Mouse (Mus musculus) liver, embryonic 14.5 days (tissue): ENCODE measurements around the gene Nsg2. TPM values are rescaled to one million over a fixed set of nuclear protein-coding genes. Genes with fewer than 3 reads are reported as not detected.

Experiments used
- ATAC-seq: fragments of 200-750 bp; cut with Nextera tagmentation; 2 replicates; pipeline ENCODE4 v1.8.0; 2017; ENCODE audit warnings: moderate number of reproducible peaks, mild to moderate bottlenecking, moderate library complexity; ENCODE audit not compliant: insufficient read depth
- DNase-seq, 3 experiments: peaks; one replicate each; pipeline ENCODE4 v3.0.0-alpha.2; 2012 to 2013; ENCODE audit warnings: low read depth in 3 of 3, low spot score in 3 of 3
- H3K27ac ChIP-seq: fragments of 300-500 bp; sonication (generic); 2 replicates; pipeline ENCODE4 v1.5.1; 2014; ENCODE audit warnings: moderate library complexity, mild to moderate bottlenecking, control low read depth, inconsistent platforms
- H3K27me3 ChIP-seq: fragments of 300-500 bp; sonication (generic); 2 replicates; pipeline ENCODE4 v1.6.1; 2014; ENCODE audit warnings: mild to moderate bottlenecking, low read length, moderate library complexity; ENCODE audit not compliant: control insufficient read depth, insufficient read depth
- H3K36me3 ChIP-seq: fragments of 300-500 bp; sonication (generic); replicated peaks from 2 replicates; pipeline ENCODE4 v1.6.1; 2014; ENCODE audit warnings: low read depth; ENCODE audit not compliant: control insufficient read depth, insufficient read depth
- H3K4me1 ChIP-seq, 2 experiments: fragments of 200-500 bp in 1 of 2; fragments of 300-500 bp in 1 of 2; sonication (generic) in 1 of 2; replicated peaks; 2 replicates each; pipeline ENCODE4 v1.6.1; 2012 to 2014; ENCODE audit warnings: antibody characterized with exemption in 1 of 2, inconsistent platforms in 1 of 2, low read length in 1 of 2; ENCODE audit not compliant: control insufficient read depth in 2 of 2, insufficient read depth in 2 of 2
- H3K4me2 ChIP-seq: fragments of 300-500 bp; sonication (generic); 2 replicates; pipeline ENCODE4 v1.6.1; 2014; ENCODE audit warnings: low read depth, mild to moderate bottlenecking, control low read depth, moderate library complexity
- H3K4me3 ChIP-seq, 2 experiments: fragments of 200-500 bp in 1 of 2; fragments of 300-500 bp in 1 of 2; sonication (generic) in 1 of 2; 2 replicates each; pipeline ENCODE4 v1.5.1; 2012 to 2014; ENCODE audit warnings: low read depth in 2 of 2, low read length in 2 of 2, mild to moderate bottlenecking in 2 of 2, control low read depth in 1 of 2, inconsistent platforms in 1 of 2, moderate library complexity in 1 of 2; ENCODE audit not compliant: insufficient read depth in 1 of 2
- H3K9ac ChIP-seq: fragments of 300-500 bp; sonication (generic); replicated peaks from 2 replicates; pipeline ENCODE4 v1.6.1; 2014; ENCODE audit warnings: mild to moderate bottlenecking, control low read depth, moderate library complexity
- H3K9me3 ChIP-seq: fragments of 300-500 bp; sonication (generic); 2 replicates; pipeline ENCODE4 v1.6.1; 2016; ENCODE audit warnings: low read length, mixed read lengths; ENCODE audit not compliant: control insufficient read depth
- CTCF ChIP-seq: IDR thresholded peaks from 2 replicates; pipeline ENCODE4 v1.5.1; 2016; ENCODE audit warnings: antibody characterized with exemption, low read depth, control low read depth
- EP300 ChIP-seq: IDR thresholded peaks from 2 replicates; pipeline ENCODE4 v1.6.1; 2016; ENCODE audit warnings: antibody characterized with exemption, low read depth
- WGBS: fragments of 180-500 bp; shearing (Covaris S2); extraction: QIAGEN DNeasy Blood & Tissue Kit; methylation state at CpG from one replicate; pipeline ENCODE4 v1.1.7; 2014; ENCODE audit not compliant: insufficient replicate concordance; 5-methylcytosine and 5-hydroxymethylcytosine counted together
- polyA plus RNA-seq, 2 experiments: library from polyadenylated mRNA; depleted of rRNA in 1 of 2; stranded (reverse) in 1 of 2; unstranded in 1 of 2; fragments of >200 nt; fragmentation: Nextera tagmentation in 1 of 2; extraction: Ambion mirVana in 1 of 2; gene quantifications; 2 replicates each; pipeline versions ENCODE4 v1.2.1 to v1.2.3; 2012 to 2014

The Nsg2 gene
- polyA plus RNA-seq, 2 experiments = 0.09 TPM; not detected in 1

DNA sequence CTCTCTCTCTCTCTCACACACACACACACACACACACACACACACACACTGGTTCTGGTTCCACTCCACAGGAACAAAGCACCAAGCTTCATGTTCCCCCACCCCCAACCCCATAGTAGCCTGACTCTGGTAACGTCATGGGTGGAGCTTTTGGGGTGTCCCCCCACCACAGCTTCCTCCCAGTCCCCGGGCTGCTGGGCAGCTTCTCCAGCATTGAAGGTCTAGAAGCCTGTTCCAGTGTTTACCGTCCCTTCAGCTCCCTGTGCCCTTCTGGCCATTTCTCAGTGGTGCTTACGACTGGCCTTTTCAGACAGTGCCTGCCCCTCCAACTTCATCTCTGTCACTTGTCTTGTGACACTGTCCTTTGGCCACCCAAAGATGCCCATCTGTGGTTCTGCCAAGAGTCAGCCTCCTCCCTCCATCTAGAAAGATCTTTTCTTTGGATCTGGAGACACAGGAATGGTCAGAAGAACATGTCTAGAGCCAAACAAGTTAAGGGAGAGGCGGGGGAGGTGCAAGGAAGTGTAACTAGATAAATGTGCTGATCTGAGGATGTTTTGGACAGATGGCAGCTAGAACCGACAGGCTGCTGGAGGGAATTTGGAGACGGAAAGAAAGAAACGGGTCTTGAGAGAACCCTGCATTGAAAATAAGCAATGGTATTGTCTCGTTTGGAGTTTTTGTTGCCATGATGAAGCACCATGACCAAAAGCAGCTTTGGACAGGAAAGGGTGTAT is 11.8 kb downstream of the Nsg2 start:
- no peak for TF ChIP-seq CTCF
- no peak for TF ChIP-seq EP300
- Histone ChIP-seq H3K4me3 (no peak overlapping the region), H3K36me3 (no peaks in the 10 kb centered on the region), H3K27me3 (no peaks in the 10 kb centered on the region), H3K4me2 (no peak overlapping the region), H3K9me3 (no peaks in the 10 kb centered on the region), H3K4me1 (no peaks in the 10 kb centered on the region), H3K27ac (no peak overlapping the region), H3K9ac (no peak overlapping the region)
- ATAC-seq (no peak), DNase-seq (no peak)
- WGBS = 31% methylated on average over 9 of the region's 9 CpGs

DNA sequence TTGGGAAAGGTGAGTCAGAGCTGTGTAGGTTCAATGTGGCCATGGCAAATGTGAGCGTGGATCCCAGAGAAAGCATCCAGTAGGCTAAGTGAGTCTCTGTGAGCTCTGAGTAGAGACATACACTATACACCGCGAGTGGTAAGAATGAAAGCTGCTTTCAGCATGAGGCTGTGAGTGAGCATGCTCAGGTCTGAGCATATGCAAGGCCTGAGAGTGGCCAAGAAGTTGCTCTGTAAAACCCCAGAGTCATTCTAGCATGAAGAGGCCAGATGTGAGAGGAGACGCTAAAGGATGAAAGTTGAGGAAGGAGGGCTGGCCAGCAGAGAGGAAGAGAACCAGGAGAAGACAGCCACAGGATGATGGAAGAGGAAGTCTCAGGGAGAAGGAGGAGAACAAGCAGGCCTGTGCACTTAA is 12.8 kb downstream of the Nsg2 start:
- H3K9me3 ChIP-seq = no peaks in the 10 kb centered on the region
- H3K4me2 ChIP-seq = no peak overlapping the region
- no peak for ATAC-seq
- H3K4me3 ChIP-seq = no peak overlapping the region
- TF ChIP-seq CTCF = no peak
- TF ChIP-seq EP300 = no peak
- no peak for DNase-seq
- H3K27ac ChIP-seq = no peak overlapping the region
- H3K36me3 ChIP-seq = no peaks in the 10 kb centered on the region
- H3K9ac ChIP-seq = no peak overlapping the region
- no peaks in the 10 kb centered on the region for H3K27me3 ChIP-seq
- H3K4me1 ChIP-seq = no peaks in the 10 kb centered on the region
- 52% methylated on average over 4 of the region's 4 CpGs for WGBS

DNA sequence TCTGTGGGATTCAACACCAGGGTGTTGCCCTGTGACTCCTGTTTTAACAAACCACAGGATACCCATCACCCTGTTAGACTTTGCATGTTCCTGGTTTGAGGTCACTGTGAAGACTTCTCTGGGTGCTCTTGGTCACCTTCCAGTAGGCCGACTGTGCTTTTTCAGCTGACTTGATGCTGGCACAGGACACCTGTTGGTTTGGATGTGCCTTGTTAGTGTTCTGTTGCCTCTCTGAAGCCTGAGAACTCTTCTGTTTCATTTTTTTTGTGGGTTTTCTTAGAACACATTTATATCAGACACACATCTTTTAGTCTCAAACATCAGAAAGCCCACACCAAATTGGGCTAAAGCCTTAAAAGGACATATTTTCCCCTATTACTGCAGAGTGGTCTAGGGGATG is 13.3 kb downstream of the Nsg2 start:
- no peaks in the 10 kb centered on the region for H3K27me3 ChIP-seq
- no peaks in the 10 kb centered on the region for H3K4me1 ChIP-seq
- no peak overlapping the region for H3K4me3 ChIP-seq
- H3K9me3 ChIP-seq = no peaks in the 10 kb centered on the region
- H3K9ac ChIP-seq = no peak overlapping the region
- H3K27ac ChIP-seq = no peak overlapping the region
- ATAC-seq (no peak), DNase-seq (no peak)
- TF ChIP-seq CTCF (no peak), EP300 (no peak)
- WGBS = 25% methylated on average over 1 of the region's 1 CpGs
- no peak overlapping the region for H3K4me2 ChIP-seq
- H3K36me3 ChIP-seq = no peaks in the 10 kb centered on the region

DNA sequence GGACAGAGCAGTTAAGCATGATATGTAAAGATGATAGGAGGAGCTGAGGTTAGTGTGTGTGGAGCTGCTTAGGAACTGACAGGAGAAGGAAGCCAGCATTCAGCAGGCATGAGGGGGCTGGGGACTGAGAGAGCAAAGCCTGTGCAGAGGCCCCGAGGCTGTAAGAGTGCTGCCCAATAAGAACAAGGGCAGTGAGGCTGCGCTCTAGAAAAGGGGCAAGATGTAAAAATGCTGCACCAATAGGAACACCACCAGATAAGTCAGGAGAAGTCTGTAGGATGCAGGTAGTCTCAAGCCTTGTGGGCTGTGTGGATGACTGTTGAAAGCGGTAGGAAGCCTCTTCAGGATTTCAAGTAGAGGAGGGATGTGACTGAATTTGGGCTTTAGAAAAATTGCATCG is 17.9 kb downstream of the Nsg2 start:
- Histone ChIP-seq H3K36me3 (no peaks in the 10 kb centered on the region), H3K9ac (no peak overlapping the region), H3K4me3 (no peak overlapping the region), H3K27ac (no peak overlapping the region), H3K4me2 (no peak overlapping the region), H3K27me3 (no peaks in the 10 kb centered on the region), H3K9me3 (no peaks in the 10 kb centered on the region), H3K4me1 (no peaks in the 10 kb centered on the region)
- ATAC-seq = no peak
- DNase-seq = no peak
- TF ChIP-seq CTCF = no peak
- no peak for TF ChIP-seq EP300
- 41% methylated on average over 4 of the region's 4 CpGs for WGBS

DNA sequence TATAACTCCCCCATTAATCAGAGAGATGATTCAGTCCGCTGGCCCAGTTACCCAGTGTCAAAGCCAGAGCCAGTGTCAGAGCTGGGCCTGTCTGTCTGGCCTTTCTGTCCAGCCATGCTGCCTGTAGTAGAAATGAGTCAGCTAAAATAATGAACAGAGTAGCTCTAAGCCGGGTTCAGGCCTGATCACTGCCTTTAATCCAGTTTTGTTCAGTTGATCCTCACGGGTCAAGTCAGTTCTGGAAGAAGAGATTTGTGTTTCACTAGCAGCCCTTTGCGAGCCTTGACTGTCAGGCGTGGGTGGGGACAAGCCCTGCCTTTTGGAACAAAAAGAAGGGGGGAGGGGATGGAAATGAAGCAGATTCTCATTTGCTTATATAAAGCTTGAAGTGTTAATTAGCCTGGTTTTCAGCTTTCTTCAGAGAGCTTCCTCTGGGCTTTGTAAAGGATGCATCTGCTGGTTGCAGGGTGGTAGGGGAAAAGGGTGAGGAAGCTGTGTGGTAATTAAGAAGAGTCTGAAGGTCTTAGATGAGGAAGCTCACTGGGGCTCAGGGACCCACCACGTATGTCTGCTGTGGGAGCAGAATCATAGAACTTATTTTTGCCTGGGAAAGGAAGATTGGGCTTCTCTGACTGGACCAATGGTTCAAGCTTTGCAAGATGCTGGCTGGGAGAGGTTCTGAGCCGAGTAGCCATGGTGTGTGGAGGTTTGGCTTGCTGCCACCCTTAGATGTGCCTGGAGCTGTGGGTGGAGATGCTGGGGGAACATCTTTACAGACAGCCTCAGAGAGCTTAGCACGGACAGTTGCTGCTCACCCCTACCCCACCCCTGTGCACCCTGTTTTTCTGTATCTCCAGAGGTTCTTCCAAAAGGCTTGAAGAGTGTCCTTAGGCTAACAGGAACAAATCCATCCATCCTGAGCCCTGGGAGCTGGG is 20.0 kb downstream of the Nsg2 start:
- Histone ChIP-seq H3K27me3 (no peaks in the 10 kb centered on the region), H3K36me3 (no peaks in the 10 kb centered on the region), H3K27ac (no peak overlapping the region), H3K4me2 (no peak overlapping the region), H3K9ac (no peak overlapping the region), H3K4me3 (no peak overlapping the region), H3K9me3 (no peaks in the 10 kb centered on the region), H3K4me1 (no peaks in the 10 kb centered on the region)
- ATAC-seq = no peak
- TF ChIP-seq EP300 (no peak), CTCF (no peak)
- no peak for DNase-seq
- 13% methylated on average over 8 of the region's 8 CpGs for WGBS
